30 mouse cellular contexts compared by ENCODE assay signal in the genomic region with DNA sequence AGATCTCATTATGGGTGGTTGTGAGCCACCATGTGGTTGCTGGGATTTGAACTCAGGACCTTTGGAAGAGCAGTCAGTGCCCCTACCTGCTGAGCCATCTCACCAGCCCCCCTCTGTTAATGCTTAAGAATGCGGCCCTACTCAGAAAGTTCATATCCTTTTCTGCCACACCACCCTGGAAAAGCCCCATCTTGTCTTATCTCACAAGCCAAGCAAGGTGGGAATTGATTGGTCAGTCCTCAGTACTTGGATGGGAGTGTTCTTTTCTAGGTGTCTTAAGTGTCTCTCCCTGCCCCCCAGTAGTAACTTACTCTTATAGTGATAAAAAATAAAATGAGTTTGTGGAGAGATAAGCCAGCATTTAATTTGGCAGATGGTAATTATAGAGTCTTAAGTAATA. TPM values are rescaled to one million over a fixed set of nuclear protein-coding genes. Genes with fewer than 3 reads are reported as not detected.
DNase-seq lines count a peak whose midpoint lies in the region; ATAC-seq and TF ChIP-seq lines count a peak whose summit lies in the region.
"Had no signal": no experiment of that assay in that cellular context is flagged by ENCODE, and none has a peak within 500 bp of the region (broad histone marks: within the 10 kb centered on the region; RNA-seq: fewer than 3 reads in every experiment).

No protein-coding gene starts in this region.

- H3K36me3 ChIP-seq in liver, embryonic 11.5 days (ENCODE audit: control insufficient read depth, insufficient read depth, low read length): peaks cover 4% of the 10 kb centered on the region
- peaks cover 18% of the 10 kb centered on the region for H3K36me3 ChIP-seq in liver, embryonic 14.5 days (replicated peaks; ENCODE audit: control insufficient read depth, insufficient read depth, low read depth)
- H3K36me3 ChIP-seq in liver, postnatal 0 days (replicated peaks; ENCODE audit: insufficient read depth, low read length): peaks cover 13% of the 10 kb centered on the region
- no peaks in the 10 kb centered on the region for H3K36me3 ChIP-seq in lung, postnatal 0 days (ENCODE audit: insufficient read depth, low read length)
- H3K36me3 ChIP-seq: hindbrain, embryonic 15.5 days had no signal

- WGBS in liver, embryonic 11.5 days: 43% methylated on average over 1 of the region's 1 CpGs
- 18% methylated on average over 1 of the region's 1 CpGs for WGBS in liver, embryonic 14.5 days (ENCODE audit: insufficient replicate concordance)
- 56% methylated on average over 1 of the region's 1 CpGs for WGBS in liver, postnatal 0 days (ENCODE audit: insufficient replicate concordance)
- 56% methylated on average over 1 of the region's 1 CpGs for WGBS in lung, postnatal 0 days

- TF ChIP-seq EP300 in liver, embryonic 14.5 days (IDR thresholded peaks at IDR 0.05; ENCODE audit: low read depth): peak; percentile 68
- TF ChIP-seq EP300 in liver, postnatal 0 days (IDR thresholded peaks at IDR 0.05; ENCODE audit: low read depth): peak; percentile 52; the same call in 1 of the 2 replicates
- no peak for TF ChIP-seq EP300 in lung, postnatal 0 days (IDR thresholded peaks at IDR 0.05)

- no peak overlapping the region for H3K4me2 ChIP-seq in liver, embryonic 11.5 days
- peak overlapping the region; percentile 43 for H3K4me2 ChIP-seq in liver, embryonic 14.5 days (ENCODE audit: low read depth)
- H3K4me2 ChIP-seq in liver, postnatal 0 days (ENCODE audit: low read depth, low read length): no peak overlapping the region
- H3K4me2 ChIP-seq in lung, postnatal 0 days (replicated peaks; ENCODE audit: low read depth, low read length): no peak overlapping the region
- H3K4me2 ChIP-seq: embryonic facial prominence, embryonic 13.5 days; forebrain, embryonic 13.5 days; heart, embryonic 11.5 days; hindbrain, embryonic 12.5 days; hindbrain, embryonic 15.5 days had no signal

- no peak overlapping the region for H3K4me3 ChIP-seq in liver, embryonic 11.5 days (ENCODE audit: low read depth, low read length)
- no peak overlapping the region for H3K4me3 ChIP-seq in liver, embryonic 14.5 days (ENCODE audit: insufficient read depth in 1 of 2, low read depth in 2 of 2, low read length in 2 of 2)
- H3K4me3 ChIP-seq in liver, postnatal 0 days (ENCODE audit: low read depth, low read length): no peak overlapping the region
- H3K4me3 ChIP-seq in lung, postnatal 0 days (ENCODE audit: low read depth, low read length): no peak overlapping the region
- H3K4me3 ChIP-seq: embryonic facial prominence, embryonic 10.5 days; embryonic facial prominence, embryonic 13.5 days; erythroblast, embryonic 14.5 days; forebrain, embryonic 10.5 days; forebrain, embryonic 13.5 days; hindbrain, embryonic 12.5 days; hindbrain, embryonic 15.5 days had no signal

- H3K9ac ChIP-seq in liver, embryonic 11.5 days (ENCODE audit: low read depth, low read length): no peak overlapping the region
- H3K9ac ChIP-seq in liver, embryonic 14.5 days (replicated peaks): no peak overlapping the region
- H3K9ac ChIP-seq in liver, postnatal 0 days (replicated peaks): no peak overlapping the region
- H3K9ac ChIP-seq in lung, postnatal 0 days (replicated peaks; ENCODE audit: low read depth): no peak overlapping the region
- H3K9ac ChIP-seq: embryonic facial prominence, embryonic 13.5 days; forebrain, embryonic 13.5 days; hindbrain, embryonic 12.5 days; hindbrain, embryonic 15.5 days had no signal

- peak; percentile 75 for DNase-seq in c-Kit-positive CD71-positive TER-119-negative erythroid progenitor cells, embryonic 14.5 days (ENCODE audit: low read depth)
- no peak for DNase-seq in liver, embryonic 11.5 days (ENCODE audit: low spot score)
- DNase-seq in liver, embryonic 14.5 days (ENCODE audit: low read depth in 3 of 3, low spot score in 3 of 3): peak in 1 of 3 experiments; percentile 85
- no peak for DNase-seq in liver, postnatal 0 days
- no peak for DNase-seq in adrenal gland, postnatal 10 days
- no peak for DNase-seq in lung, postnatal 0 days (ENCODE audit: low spot score)
- no peak for DNase-seq in adrenal gland, adult 8-10 months
- DNase-seq: adrenal gland, postnatal 14 days; cerebellum, adult 11 months; cerebellum, adult 2 months; cerebellum, adult 9-11 months; cerebellum, postnatal 25 days; embryo, embryonic 11 days; gastrocnemius, postnatal 10 days; gastrocnemius, postnatal 36 days had no signal

- no peak for TF ChIP-seq CTCF in liver, embryonic 14.5 days (IDR thresholded peaks at IDR 0.05; ENCODE audit: low read depth)
- TF ChIP-seq CTCF in liver, postnatal 0 days (IDR thresholded peaks at IDR 0.05; ENCODE audit: low read depth): no peak
- TF ChIP-seq CTCF in lung, postnatal 0 days (IDR thresholded peaks at IDR 0.05): no peak

- no peaks in the 10 kb centered on the region for H3K9me3 ChIP-seq in liver, embryonic 11.5 days (ENCODE audit: control insufficient read depth, low read length)
- no peaks in the 10 kb centered on the region for H3K9me3 ChIP-seq in liver, embryonic 14.5 days (ENCODE audit: control insufficient read depth, low read length)
- H3K9me3 ChIP-seq in liver, postnatal 0 days (ENCODE audit: low read length): no peaks in the 10 kb centered on the region
- no peaks in the 10 kb centered on the region for H3K9me3 ChIP-seq in lung, postnatal 0 days (ENCODE audit: low read length)
- H3K9me3 ChIP-seq: embryonic facial prominence, embryonic 10.5 days; embryonic facial prominence, embryonic 13.5 days; forebrain, embryonic 10.5 days; forebrain, embryonic 13.5 days; hindbrain, embryonic 12.5 days; hindbrain, embryonic 15.5 days had no signal

- no peak overlapping the region; the same call in 1 of the 2 replicates for H3K27ac ChIP-seq in liver, embryonic 11.5 days (ENCODE audit: low read depth, low read length)
- peak overlapping the region; percentile 0 for H3K27ac ChIP-seq in liver, embryonic 14.5 days
- H3K27ac ChIP-seq in liver, postnatal 0 days (ENCODE audit: low read depth): no peak overlapping the region
- no peak overlapping the region for H3K27ac ChIP-seq in lung, postnatal 0 days (ENCODE audit: low read length)
- H3K27ac ChIP-seq: embryonic facial prominence, embryonic 10.5 days; embryonic facial prominence, embryonic 13.5 days; forebrain, embryonic 10.5 days; forebrain, embryonic 13.5 days; hindbrain, embryonic 12.5 days; hindbrain, embryonic 15.5 days had no signal

- no peaks in the 10 kb centered on the region for H3K27me3 ChIP-seq in liver, embryonic 11.5 days (replicated peaks; ENCODE audit: control insufficient read depth, insufficient read depth, low read length)
- H3K27me3 ChIP-seq in liver, embryonic 14.5 days (ENCODE audit: control insufficient read depth, insufficient read depth, low read length): no peaks in the 10 kb centered on the region
- H3K27me3 ChIP-seq in liver, postnatal 0 days (ENCODE audit: insufficient read depth, low read length): no peaks in the 10 kb centered on the region
- no peaks in the 10 kb centered on the region for H3K27me3 ChIP-seq in lung, postnatal 0 days (replicated peaks; ENCODE audit: insufficient read depth, low read length)
- H3K27me3 ChIP-seq: embryonic facial prominence, embryonic 13.5 days; forebrain, embryonic 13.5 days; hindbrain, embryonic 12.5 days; hindbrain, embryonic 15.5 days had no signal

- peaks cover 23% of the 10 kb centered on the region for H3K4me1 ChIP-seq in liver, embryonic 11.5 days (replicated peaks; ENCODE audit: control insufficient read depth, insufficient read depth, low read length)
- peaks cover 34 to 43% of the 10 kb centered on the region in 2 experiments for H3K4me1 ChIP-seq in liver, embryonic 14.5 days (replicated peaks; ENCODE audit: control insufficient read depth in 2 of 2, insufficient read depth in 2 of 2, low read length in 1 of 2)
- H3K4me1 ChIP-seq in liver, postnatal 0 days (ENCODE audit: insufficient read depth): peaks cover 22% of the 10 kb centered on the region
- peaks cover 6% of the 10 kb centered on the region; the same call in 1 of the 2 replicates for H3K4me1 ChIP-seq in lung, postnatal 0 days (ENCODE audit: insufficient read depth, low read depth, low read length)

- ATAC-seq in liver, embryonic 11.5 days (replicated peaks; ENCODE audit: low FRiP score): peak; percentile 33
- peak; percentile 3; the same call in 1 of the 2 replicates for ATAC-seq in liver, embryonic 14.5 days (ENCODE audit: insufficient read depth)
- ATAC-seq in liver, postnatal 0 days: no peak
- ATAC-seq in inflammation-experienced regulatory T-cells, adult 6 months: no peak
- no peak for ATAC-seq in lung, postnatal 0 days
- ATAC-seq: forebrain, embryonic 13.5 days; forebrain, embryonic 16.5 days had no signal

RNA-seq across cellular contexts. Expression of a gene that starts 5.0 kb away (rescaled TPM):
- polyA plus RNA-seq in liver, embryonic 11.5 days (2014; fragmentation: Nextera tagmentation; extraction: Ambion mirVana): 18.7 and 20.4 TPM in 2 replicates
- polyA plus RNA-seq in liver, embryonic 14.5 days (2012; rRNA removed): 31.6 and 32.7 TPM in 2 replicates
- 6.9 and 8.2 TPM in 2 replicates for polyA plus RNA-seq in liver, embryonic 14.5 days (2014; fragmentation: Nextera tagmentation; extraction: Ambion mirVana)
- polyA plus RNA-seq in liver, postnatal 0 days (2015; fragmentation: Nextera tagmentation; extraction: Ambion mirVana): 3.2 and 3.7 TPM in 2 replicates
- total RNA-seq in adrenal gland, postnatal 10 days (2021): 10 to 100 TPM; 31.0 to 31.3 TPM
- polyA plus RNA-seq in inflammation-experienced regulatory T-cells, adult 6 months (2017; shearing (Covaris generic)): 10 to 100 TPM in 2 of 3 experiments, 1 to 10 TPM in 1; 9.9 to 12.1 (median 11.2) TPM
- 5.6 and 8.5 TPM in 2 replicates for polyA plus RNA-seq in lung, postnatal 0 days (2015; fragmentation: Nextera tagmentation; extraction: Ambion mirVana)
- total RNA-seq in adrenal gland, adult 8-10 months (2022): 10 to 100 TPM; 33.2 to 45.6 (median 40.9) TPM

RNA-seq across cellular contexts. Expression of a gene that starts 5.1 kb away (rescaled TPM):
- 76.8 and 80.2 TPM in 2 replicates for polyA plus RNA-seq in liver, embryonic 11.5 days (2014; fragmentation: Nextera tagmentation; extraction: Ambion mirVana)
- polyA plus RNA-seq in liver, embryonic 14.5 days (2012; rRNA removed): 16.6 and 28.2 TPM in 2 replicates
- 51.1 and 52.4 TPM in 2 replicates for polyA plus RNA-seq in liver, embryonic 14.5 days (2014; fragmentation: Nextera tagmentation; extraction: Ambion mirVana)
- polyA plus RNA-seq in liver, postnatal 0 days (2015; fragmentation: Nextera tagmentation; extraction: Ambion mirVana): 29.7 and 30.1 TPM in 2 replicates
- 10 to 100 TPM; 19.1 to 22.8 TPM for total RNA-seq in adrenal gland, postnatal 10 days (2021)
- 100 to 1,000 TPM in 1 of 3 experiments, 10 to 100 TPM in 2; 85.8 to 107 (median 94.9) TPM for polyA plus RNA-seq in inflammation-experienced regulatory T-cells, adult 6 months (2017; shearing (Covaris generic))
- polyA plus RNA-seq in lung, postnatal 0 days (2015; fragmentation: Nextera tagmentation; extraction: Ambion mirVana): 43.9 and 45.8 TPM in 2 replicates
- 10 to 100 TPM; 21.6 to 27.2 (median 25.7) TPM for total RNA-seq in adrenal gland, adult 8-10 months (2022)

RNA-seq across cellular contexts. Expression of a gene that starts 28.0 kb away (rescaled TPM):
- polyA plus RNA-seq in liver, embryonic 11.5 days (2014; fragmentation: Nextera tagmentation; extraction: Ambion mirVana): 2.5 and 3.0 TPM in 2 replicates
- polyA plus RNA-seq in liver, embryonic 14.5 days (2012; rRNA removed): 0.12 and 0.27 TPM in 2 replicates
- 0.36 and 0.48 TPM in 2 replicates for polyA plus RNA-seq in liver, embryonic 14.5 days (2014; fragmentation: Nextera tagmentation; extraction: Ambion mirVana)
- polyA plus RNA-seq in liver, postnatal 0 days (2015; fragmentation: Nextera tagmentation; extraction: Ambion mirVana): 0.25 and 3.6 TPM in 2 replicates
- total RNA-seq in adrenal gland, postnatal 10 days (2021): 10 to 100 TPM; 15.9 to 51.1 TPM
- polyA plus RNA-seq in inflammation-experienced regulatory T-cells, adult 6 months (2017; shearing (Covaris generic)): 1 to 10 TPM; 1.8 to 5.7 (median 2.2) TPM
- 5.6 and 6.5 TPM in 2 replicates for polyA plus RNA-seq in lung, postnatal 0 days (2015; fragmentation: Nextera tagmentation; extraction: Ambion mirVana)
- total RNA-seq in adrenal gland, adult 8-10 months (2022): 1 to 10 TPM in 3 of 4 experiments, under 1 TPM in 1; 0.98 to 2.5 (median 2.0) TPM
- total RNA-seq: hematopoietic stem cell, adult 5-6 weeks had no signal
- polyA plus RNA-seq: erythroblast, embryonic 14.5 days had no signal

RNA-seq across cellular contexts. Expression of a gene that starts 45.0 kb away (rescaled TPM):
- 33.2 and 36.3 TPM in 2 replicates for polyA plus RNA-seq in liver, embryonic 11.5 days (2014; fragmentation: Nextera tagmentation; extraction: Ambion mirVana)
- 16.2 and 16.4 TPM in 2 replicates for polyA plus RNA-seq in liver, embryonic 14.5 days (2012; rRNA removed)
- polyA plus RNA-seq in liver, embryonic 14.5 days (2014; fragmentation: Nextera tagmentation; extraction: Ambion mirVana): 13.9 and 20.3 TPM in 2 replicates
- polyA plus RNA-seq in liver, postnatal 0 days (2015; fragmentation: Nextera tagmentation; extraction: Ambion mirVana): 17.3 and 18.8 TPM in 2 replicates
- total RNA-seq in adrenal gland, postnatal 10 days (2021): under 1 TPM; 0.48 TPM
- polyA plus RNA-seq in inflammation-experienced regulatory T-cells, adult 6 months (2017; shearing (Covaris generic)): not detected
- 4.3 and 5.0 TPM in 2 replicates for polyA plus RNA-seq in lung, postnatal 0 days (2015; fragmentation: Nextera tagmentation; extraction: Ambion mirVana)
- total RNA-seq in adrenal gland, adult 8-10 months (2022): under 1 TPM; 0.31 to 0.77 (median 0.64) TPM
- total RNA-seq: gastrocnemius, postnatal 10 days; gastrocnemius, postnatal 36 days had no signal
- polyA plus RNA-seq: activated CD4-positive, CD25-positive, alpha-beta regulatory T cell, adult 4 months had no signal

RNA-seq across cellular contexts. Expression of a gene that starts 46.6 kb away (rescaled TPM):
- 68.1 and 68.7 TPM in 2 replicates for polyA plus RNA-seq in liver, embryonic 11.5 days (2014; fragmentation: Nextera tagmentation; extraction: Ambion mirVana)
- 169 and 210 TPM in 2 replicates for polyA plus RNA-seq in liver, embryonic 14.5 days (2012; rRNA removed)
- polyA plus RNA-seq in liver, embryonic 14.5 days (2014; fragmentation: Nextera tagmentation; extraction: Ambion mirVana): 168 and 176 TPM in 2 replicates
- 61.1 and 65.2 TPM in 2 replicates for polyA plus RNA-seq in liver, postnatal 0 days (2015; fragmentation: Nextera tagmentation; extraction: Ambion mirVana)
- total RNA-seq in adrenal gland, postnatal 10 days (2021): 1 to 10 TPM; 1.5 to 2.1 TPM
- not detected for polyA plus RNA-seq in inflammation-experienced regulatory T-cells, adult 6 months (2017; shearing (Covaris generic))
- polyA plus RNA-seq in lung, postnatal 0 days (2015; fragmentation: Nextera tagmentation; extraction: Ambion mirVana): 2.0 and 3.1 TPM in 2 replicates
- under 1 TPM in 1 of 4 experiments, not detected in 3; 0.89 TPM for total RNA-seq in adrenal gland, adult 8-10 months (2022)
- total RNA-seq: ES-E14; gastrocnemius, adult 18-20 months; gastrocnemius, postnatal 36 days; heart, adult 8-10 months had no signal
- polyA plus RNA-seq: forebrain, embryonic 10.5 days had no signal

Comparison
In these comparisons a context has a peak if more than half of its experiments do, and no peak if none do; other contexts are left out.
1. ATAC-seq: peak in liver, embryonic 11.5 days (single experiment) and liver, embryonic 14.5 days (single experiment); none in liver, postnatal 0 days (single experiment), inflammation-experienced regulatory T-cells, adult 6 months (single experiment) and lung, postnatal 0 days (single experiment).